Mouse (Mus musculus): ENCODE results near the gene Gadl1. TPM values are rescaled to one million over a fixed set of nuclear protein-coding genes. Genes with fewer than 3 reads are reported as not detected.

Gene Gadl1
- total and polyA plus RNA-seq, 3 experiments = 0.13 TPM; not detected in 2

- DNase-seq (ENCODE audit: extremely low read depth) = peak; percentile 76
- Histone ChIP-seq H3K9me3 (replicated peaks; ENCODE audit: low read length) (peaks cover 4% of the 10 kb centered on the region), H3K36me3 (replicated peaks in 1 of 2; ENCODE audit: control insufficient read depth in 1 of 2, insufficient read depth in 1 of 2, low read length in 1 of 2) (no peaks in the 10 kb centered on the region)
These were observed 149.9 kb downstream of the Gadl1 start for GRCm38 (mm10) chr9:116059156-116059555.

GRCm38 (mm10) chr9:116060691-116061090 lies 151.4 kb downstream of the Gadl1 start:
- dilution Hi-C loops (cut with MboI; ENCODE audit: extremely low pct_ligation_motif_present, extremely low pct_unique_long_range_greater_than_20kb, low sequenced_read_pairs) = no loop called here
- DNase-seq (ENCODE audit: extremely low read depth) = peak; percentile 44
- in situ Hi-C loops (cut with MboI; ENCODE audit: low pct_ligation_motif_present, low pct_unique_long_range_greater_than_20kb, low sequenced_read_pairs) = no loop called here
- no peak for TF ChIP-seq IRF4 (IDR thresholded peaks at IDR 0.05; ENCODE audit: low read depth, low read length)
- no peak for TF ChIP-seq CHD2 (IDR thresholded peaks at IDR 0.05; ENCODE audit: low read length)
- TF ChIP-seq ZKSCAN1 (IDR thresholded peaks at IDR 0.05; ENCODE audit: borderline replicate concordance, low read depth, low read length) = no peak
- TF ChIP-seq SIN3A (IDR thresholded peaks at IDR 0.05; ENCODE audit: low read length) = no peak
- TF ChIP-seq MAX (IDR thresholded peaks at IDR 0.05; ENCODE audit: low read length) = no peak
- no peak for TF ChIP-seq POLR2A (IDR thresholded peaks at IDR 0.05; ENCODE audit: low read depth, low read length)
- no peak for TF ChIP-seq USF2 (conservative IDR thresholded peaks at IDR 0.05; ENCODE audit: low read depth, low read length)
- no peak for TF ChIP-seq KAT2A (IDR thresholded peaks at IDR 0.05; ENCODE audit: insufficient replicate concordance, low read length)
- no peak for TF ChIP-seq ETS1 (conservative IDR thresholded peaks at IDR 0.05; ENCODE audit: low read depth, low read length)
- TF ChIP-seq CTCF (conservative IDR thresholded peaks at IDR 0.05 in 1 of 2, IDR thresholded peaks at IDR 0.05 in 1 of 2; ENCODE audit: low read depth in 2 of 2, low read length in 2 of 2) = peak; percentile 75 to 86
- no peak for TF ChIP-seq POLR2AphosphoS2 (IDR thresholded peaks at IDR 0.05; ENCODE audit: low read depth, low read length)
- TF ChIP-seq PAX5 (IDR thresholded peaks at IDR 0.05; ENCODE audit: low read length) = no peak
- TF ChIP-seq ZC3H11A (IDR thresholded peaks at IDR 0.05; ENCODE audit: low read depth, low read length) = peak; percentile 35; the same call in 1 of the 2 replicates
- TF ChIP-seq MEF2A (IDR thresholded peaks at IDR 0.05; ENCODE audit: borderline replicate concordance, low read depth, low read length) = no peak
- TF ChIP-seq BHLHE40 (IDR thresholded peaks at IDR 0.05; ENCODE audit: low read depth, low read length) = no peak
- TF ChIP-seq UBTF (IDR thresholded peaks at IDR 0.05; ENCODE audit: low read depth, low read length) = no peak
- no peak for TF ChIP-seq ELF1 (IDR thresholded peaks at IDR 0.05; ENCODE audit: low read depth, low read length)
- no peak for TF ChIP-seq HCFC1 (IDR thresholded peaks at IDR 0.05; ENCODE audit: low read depth, low read length)
- peak; percentile 91 for TF ChIP-seq RAD21 (IDR thresholded peaks at IDR 0.05; ENCODE audit: low read depth, low read length)

More at GRCm38 (mm10) chr9:116059156-116059555, 149.9 kb downstream of the Gadl1 start:
- Histone ChIP-seq H3K79me2 (replicated peaks; ENCODE audit: control insufficient read depth, extremely low read depth, insufficient read depth, poor library complexity, severe bottlenecking) (no peaks in the 10 kb centered on the region), H3K27ac (ENCODE audit: insufficient read depth, low read depth) (no peak overlapping the region), H3K4me1 (ENCODE audit: control insufficient read depth in 1 of 2, insufficient read depth in 2 of 2) (peaks cover 4 to 22% of the 10 kb centered on the region in 2 experiments), H3K27me3 (replicated peaks) (no peaks in the 10 kb centered on the region), H3K9ac (ENCODE audit: insufficient read depth, low read depth) (no peak overlapping the region), H3K4me2 (ENCODE audit: insufficient read depth, low read depth, poor library complexity, severe bottlenecking) (no peak overlapping the region), H3K4me3 (replicated peaks in 1 of 3; ENCODE audit: low read depth in 2 of 3, low read length in 2 of 3, poor library complexity in 1 of 3) (no peak overlapping the region)
- TF ChIP-seq JUND (conservative IDR thresholded peaks at IDR 0.05; ENCODE audit: low read depth, low read length) (no peak), POLR2A (IDR thresholded peaks at IDR 0.05; ENCODE audit: low read depth, low read length) (no peak), MYC (IDR thresholded peaks at IDR 0.05; ENCODE audit: low read depth, low read length) (peak; percentile 54; the same call in 1 of the 2 replicates), KAT2A (IDR thresholded peaks at IDR 0.05; ENCODE audit: insufficient replicate concordance, low read length) (no peak), MAFK (IDR thresholded peaks at IDR 0.05; ENCODE audit: insufficient replicate concordance, low read length) (no peak), CHD2 (IDR thresholded peaks at IDR 0.05; ENCODE audit: low read length) (no peak), MAZ (IDR thresholded peaks at IDR 0.05; ENCODE audit: low read depth, low read length) (no peak), ELF1 (IDR thresholded peaks at IDR 0.05; ENCODE audit: low read depth, low read length) (0 out of 2 replicates have a peak, but pooled peaks have one; percentile 10), POLR2AphosphoS2 (IDR thresholded peaks at IDR 0.05; ENCODE audit: low read depth, low read length) (no peak), NRF1 (IDR thresholded peaks at IDR 0.05; ENCODE audit: low read depth, low read length) (0 out of 2 replicates have a peak, but pooled peaks have one; percentile 22), GABPA (IDR thresholded peaks at IDR 0.05; ENCODE audit: insufficient replicate concordance, low read depth, low read length) (no peak), ZKSCAN1 (IDR thresholded peaks at IDR 0.05; ENCODE audit: borderline replicate concordance, low read depth, low read length) (no peak), MEF2A (IDR thresholded peaks at IDR 0.05; ENCODE audit: borderline replicate concordance, low read depth, low read length) (peak; percentile 70), UBTF (IDR thresholded peaks at IDR 0.05; ENCODE audit: low read depth, low read length) (no peak), CTCF (conservative IDR thresholded peaks at IDR 0.05 in 1 of 2, IDR thresholded peaks at IDR 0.05 in 1 of 2; ENCODE audit: low read depth in 2 of 2, low read length in 2 of 2) (peak; percentile 73 to 87), MXI1 (IDR thresholded peaks at IDR 0.05; ENCODE audit: low read depth, low read length) (no peak), ETS1 (conservative IDR thresholded peaks at IDR 0.05; ENCODE audit: low read depth, low read length) (0 out of 2 replicates have a peak, but pooled peaks have one; percentile 8), BHLHE40 (IDR thresholded peaks at IDR 0.05; ENCODE audit: low read depth, low read length) (0 out of 2 replicates have a peak, but pooled peaks have one; percentile 20), JUN (IDR thresholded peaks at IDR 0.05; ENCODE audit: insufficient read depth, low read depth, low read length) (no peak), SIN3A (IDR thresholded peaks at IDR 0.05; ENCODE audit: low read length) (0 out of 2 replicates have a peak, but pooled peaks have one; percentile 29), SMC3 (IDR thresholded peaks at IDR 0.05; ENCODE audit: low read depth, low read length) (peak; percentile 80), RCOR1 (conservative IDR thresholded peaks at IDR 0.05; ENCODE audit: low read depth, low read length) (no peak), E2F4 (IDR thresholded peaks at IDR 0.05; ENCODE audit: insufficient replicate concordance, low read depth, low read length) (no peak), TCF12 (IDR thresholded peaks at IDR 0.05; ENCODE audit: low read depth, low read length) (peak; percentile 23; the same call in 1 of the 2 replicates), CHD1 (IDR thresholded peaks at IDR 0.05; ENCODE audit: low read depth, low read length) (no peak), USF2 (conservative IDR thresholded peaks at IDR 0.05; ENCODE audit: low read depth, low read length) (no peak), NELFE (IDR thresholded peaks at IDR 0.05; ENCODE audit: low read depth, low read length) (no peak), TBP (conservative IDR thresholded peaks at IDR 0.05; ENCODE audit: low read depth, low read length) (no peak), ZMIZ1 (IDR thresholded peaks at IDR 0.05; ENCODE audit: low read depth, low read length) (no peak), RAD21 (IDR thresholded peaks at IDR 0.05; ENCODE audit: low read depth, low read length) (peak; percentile 86), EP300 (IDR thresholded peaks at IDR 0.05; ENCODE audit: low read length) (peak; percentile 66), MAX (IDR thresholded peaks at IDR 0.05; ENCODE audit: low read length) (no peak), IRF4 (IDR thresholded peaks at IDR 0.05; ENCODE audit: low read depth, low read length) (peak; percentile 80), HCFC1 (IDR thresholded peaks at IDR 0.05; ENCODE audit: low read depth, low read length) (no peak), ZC3H11A (IDR thresholded peaks at IDR 0.05; ENCODE audit: low read depth, low read length) (peak; percentile 5; the same call in 1 of the 2 replicates), PAX5 (IDR thresholded peaks at IDR 0.05; ENCODE audit: low read length) (no peak), ZNF384 (IDR thresholded peaks at IDR 0.05; ENCODE audit: low read depth, low read length) (no peak), USF1 (IDR thresholded peaks at IDR 0.05; ENCODE audit: low read depth, low read length) (no peak)
- dilution Hi-C loops (cut with MboI; ENCODE audit: extremely low pct_ligation_motif_present, extremely low pct_unique_long_range_greater_than_20kb, low sequenced_read_pairs) = no loop called here
- in situ Hi-C loops (cut with MboI; ENCODE audit: low pct_ligation_motif_present, low pct_unique_long_range_greater_than_20kb, low sequenced_read_pairs) = no loop called here

More at GRCm38 (mm10) chr9:116060691-116061090, 151.4 kb downstream of the Gadl1 start:
- Histone ChIP-seq H3K36me3 (replicated peaks in 1 of 2; ENCODE audit: control insufficient read depth in 1 of 2, insufficient read depth in 1 of 2, low read length in 1 of 2) (no peaks in the 10 kb centered on the region), H3K9me3 (replicated peaks; ENCODE audit: low read length) (peaks cover 4% of the 10 kb centered on the region), H3K79me2 (replicated peaks; ENCODE audit: control insufficient read depth, extremely low read depth, insufficient read depth, poor library complexity, severe bottlenecking) (no peaks in the 10 kb centered on the region), H3K27me3 (replicated peaks) (no peaks in the 10 kb centered on the region), H3K4me1 (ENCODE audit: control insufficient read depth in 1 of 2, insufficient read depth in 2 of 2) (peaks cover 4 to 22% of the 10 kb centered on the region in 2 experiments), H3K4me3 (replicated peaks in 1 of 3; ENCODE audit: low read depth in 2 of 3, low read length in 2 of 3, poor library complexity in 1 of 3) (no peak overlapping the region), H3K27ac (ENCODE audit: insufficient read depth, low read depth) (no peak overlapping the region), H3K4me2 (ENCODE audit: insufficient read depth, low read depth, poor library complexity, severe bottlenecking) (no peak overlapping the region), H3K9ac (ENCODE audit: insufficient read depth, low read depth) (no peak overlapping the region)
